Mouse (Mus musculus) lung, postnatal 0 days (tissue): ENCODE measurements at regions not wholly inside any gene's neighbourhood (a gene's known extent, or its start where the extent isn't known, plus 50 kb on each side); places are given as distances from the start of the nearest gene placed in this dataset.

Source experiments
- CTCF ChIP-seq: IDR thresholded peaks from 2 replicates; pipeline ENCODE4 v1.5.1; 2016; ENCODE audit warnings: antibody characterized with exemption, mild to moderate bottlenecking
- EP300 ChIP-seq: IDR thresholded peaks from 2 replicates; pipeline ENCODE4 v1.6.1; 2016; ENCODE audit warnings: antibody characterized with exemption, mild to moderate bottlenecking, control low read depth

DNA sequence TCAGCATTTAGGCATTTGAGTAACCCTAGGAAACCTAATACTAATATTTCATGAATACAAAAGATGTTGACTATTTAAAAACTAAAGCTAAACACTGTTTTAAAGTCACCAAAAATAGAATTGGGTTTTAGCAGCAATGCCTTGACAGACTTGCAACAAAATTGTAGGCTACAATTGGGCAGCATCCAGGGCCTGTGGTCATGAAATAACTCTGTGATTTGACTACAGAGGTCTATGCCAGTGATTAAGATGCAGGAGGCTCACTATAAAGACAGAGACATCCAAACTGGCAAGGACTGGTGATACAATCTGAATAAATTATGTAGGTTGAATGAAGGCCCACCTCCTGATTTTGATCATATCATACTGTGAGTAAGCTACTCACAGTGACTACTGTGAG lies 967.5 kb upstream of the A1bg start:
- TF ChIP-seq EP300 (no peak), CTCF (no peak)
